Mouse (Mus musculus) megakaryocyte progenitor cell, adult 5-6 weeks (primary cell): ENCODE data around the gene Rab11fip3. TPM values are rescaled to one million over a fixed set of nuclear protein-coding genes. Genes with fewer than 3 reads are reported as not detected.
"Not testable (repeated sequence)": the region's sequence is repeated elsewhere in the genome, so short reads cannot be mapped to it uniquely, and the experiment has no call there.

Source experiments
- ATAC-seq: replicated peaks from 2 replicates; pipeline ENCODE4 v1.8.0; 2016; ENCODE audit warnings: mild to moderate bottlenecking, moderate TSS enrichment, inconsistent platforms; ENCODE audit not compliant: poor library complexity
- total RNA-seq, 2 experiments: library from RNA; stranded (forward) in 1 of 2; stranded (reverse) in 1 of 2; fragments of 157-497, 149-512 nt in 1 of 2; fragments of 200-1000 nt in 1 of 2; gene quantifications; 2 replicates each; pipeline versions ENCODE4 v1.2.3 to v1.2.4; 2015 to 2017

Rab11fip3 gene
- total RNA-seq, 2 experiments from 2014 or later: 0.69 to 0.83 TPM

GRCm38 (mm10) chr17:26042599-26043248 lies 26.6 kb downstream of the Rab11fip3 start:
- no peak for ATAC-seq

DNA sequence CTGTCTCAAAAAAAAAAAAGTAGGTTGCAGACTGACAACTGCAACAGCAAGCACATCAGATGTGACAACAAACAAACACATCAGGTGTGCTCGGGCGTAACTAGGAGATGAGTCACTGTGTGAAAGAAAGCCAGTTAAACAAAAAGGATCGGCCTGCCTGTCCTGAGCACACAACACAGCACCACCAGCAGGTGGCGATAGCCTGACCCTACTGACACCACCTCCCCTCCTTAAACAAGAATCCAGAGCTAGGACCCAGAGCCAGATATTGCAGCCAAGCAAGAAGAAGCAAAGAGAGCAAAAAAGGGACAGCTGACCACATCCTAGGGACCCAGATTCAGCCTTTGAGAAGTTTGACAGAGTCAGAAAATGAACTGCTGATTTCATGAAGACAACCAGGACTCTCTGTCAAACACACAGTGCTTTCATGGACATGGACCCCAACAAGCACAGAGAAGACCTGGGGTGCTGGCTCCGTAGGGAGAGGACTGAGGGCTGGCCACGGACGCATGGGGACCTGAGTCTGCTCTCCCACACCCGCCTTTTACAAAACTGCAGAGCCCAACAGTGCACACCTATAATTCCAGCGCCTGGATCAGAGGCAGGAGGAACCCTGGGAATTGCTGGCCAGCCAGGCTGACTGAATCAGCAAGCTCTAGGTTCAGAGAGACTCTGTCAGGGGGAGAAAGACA lies 28.1 kb downstream of the Rab11fip3 start:
- peak; percentile 90 for ATAC-seq

GRCm38 (mm10) chr17:26040711-26041110 lies 28.6 kb downstream of the Rab11fip3 start:
- not testable (repeated sequence) for ATAC-seq

DNA sequence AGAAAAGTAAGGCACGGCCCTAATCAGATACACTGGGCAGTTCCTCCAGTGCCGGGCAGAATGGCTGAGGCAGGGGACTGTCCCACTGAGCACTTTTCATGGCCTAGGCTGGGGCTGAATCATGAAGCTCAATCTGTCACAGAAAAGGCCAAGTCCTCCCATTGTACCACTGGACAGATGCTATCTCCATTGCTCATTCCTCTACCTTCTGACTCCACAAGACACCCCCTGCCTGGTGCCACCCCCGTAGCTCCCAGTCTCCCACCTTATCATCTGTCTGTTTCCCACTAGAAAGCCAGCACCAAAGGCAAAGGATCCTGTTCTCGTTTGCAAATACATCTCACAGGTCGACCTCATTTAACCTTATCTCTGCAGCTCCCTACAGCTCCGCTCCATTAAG lies 37.3 kb downstream of the Rab11fip3 start:
- ATAC-seq: no peak

- ATAC-seq: no peak
Observed at GRCm38 (mm10) chr17:26031583-26031982, 37.8 kb downstream of the Rab11fip3 start.

- no peak for ATAC-seq
Observed at GRCm38 (mm10) chr17:26028261-26028660, 41.1 kb downstream of the Rab11fip3 start.

- no peak for ATAC-seq
Observed at GRCm38 (mm10) chr17:26024674-26025073, 44.7 kb downstream of the Rab11fip3 start.

DNA sequence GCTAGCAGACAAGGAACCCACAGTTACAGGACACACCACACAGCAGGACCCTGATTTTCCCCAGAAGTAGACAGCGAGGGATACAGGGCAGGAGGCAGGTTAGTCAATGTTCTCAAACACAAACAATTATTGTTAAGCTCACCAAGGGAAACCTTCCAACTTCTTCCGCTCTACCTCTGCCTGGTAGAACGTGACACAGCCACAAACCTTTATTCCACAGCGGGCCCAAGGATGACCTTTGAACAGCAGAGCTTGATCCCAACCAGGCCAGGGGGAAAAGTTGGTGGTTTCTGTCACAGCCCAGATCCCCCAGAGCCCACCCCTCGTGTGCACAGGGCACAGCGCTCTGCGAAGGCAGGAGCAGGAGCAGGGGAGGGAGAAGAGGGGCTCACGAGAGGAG lies 45.4 kb downstream of the Rab11fip3 start:
- no peak for ATAC-seq

DNA sequence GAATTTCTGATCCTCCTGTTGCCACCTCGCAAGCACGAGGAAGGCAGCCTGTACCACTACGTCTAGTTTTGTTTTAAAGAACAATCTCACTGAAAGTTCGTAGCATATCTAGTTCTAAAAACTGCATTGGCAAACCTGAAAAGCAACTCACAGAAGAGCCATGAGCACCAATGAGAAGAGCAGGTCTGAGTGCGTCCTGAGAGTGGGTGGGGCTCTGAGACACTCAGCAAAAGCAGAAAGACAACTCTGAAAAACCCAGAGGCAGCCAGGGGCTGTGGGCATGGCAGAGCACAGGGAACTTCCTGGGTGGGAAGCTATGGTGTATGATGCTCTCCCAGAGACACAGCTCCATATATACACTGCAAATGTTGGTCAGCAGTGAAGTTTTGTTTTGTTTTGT lies 46.2 kb downstream of the Rab11fip3 start:
- ATAC-seq: no peak

- ATAC-seq: no peak
Observed at GRCm38 (mm10) chr17:26021728-26022341, 47.5 kb downstream of the Rab11fip3 start.

- no peak for ATAC-seq
Observed at GRCm38 (mm10) chr17:26020848-26021347, 48.5 kb downstream of the Rab11fip3 start.

- no peak for ATAC-seq
Observed at GRCm38 (mm10) chr17:26018388-26018787, 51.0 kb downstream of the Rab11fip3 start.

GRCm38 (mm10) chr17:26017949-26018348 lies 51.4 kb downstream of the Rab11fip3 start:
- ATAC-seq: no peak

DNA sequence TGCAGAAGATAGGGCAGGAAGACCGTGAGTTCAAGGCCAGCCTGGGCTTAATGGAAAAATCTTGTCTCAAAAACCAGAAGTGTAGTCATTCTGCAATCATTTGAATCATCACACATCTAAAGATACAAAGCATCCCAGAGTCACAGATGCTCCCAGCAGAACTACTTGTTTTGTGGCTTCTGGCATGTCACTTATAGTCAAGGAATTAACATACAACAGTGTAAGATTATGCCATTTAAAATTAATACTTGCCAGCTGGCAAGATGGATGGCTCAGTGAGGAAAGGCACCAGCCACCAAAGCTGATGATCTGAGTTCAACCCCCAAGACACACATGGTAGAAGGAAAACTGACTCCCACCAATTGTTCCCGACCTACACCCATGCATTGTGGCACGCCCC lies 52.3 kb downstream of the Rab11fip3 start:
- ATAC-seq: no peak

- ATAC-seq: no peak
Observed at GRCm38 (mm10) chr17:26013711-26014110, 55.6 kb downstream of the Rab11fip3 start.

GRCm38 (mm10) chr17:26011841-26012460 lies 57.4 kb downstream of the Rab11fip3 start:
- peak; percentile 95 for ATAC-seq

DNA sequence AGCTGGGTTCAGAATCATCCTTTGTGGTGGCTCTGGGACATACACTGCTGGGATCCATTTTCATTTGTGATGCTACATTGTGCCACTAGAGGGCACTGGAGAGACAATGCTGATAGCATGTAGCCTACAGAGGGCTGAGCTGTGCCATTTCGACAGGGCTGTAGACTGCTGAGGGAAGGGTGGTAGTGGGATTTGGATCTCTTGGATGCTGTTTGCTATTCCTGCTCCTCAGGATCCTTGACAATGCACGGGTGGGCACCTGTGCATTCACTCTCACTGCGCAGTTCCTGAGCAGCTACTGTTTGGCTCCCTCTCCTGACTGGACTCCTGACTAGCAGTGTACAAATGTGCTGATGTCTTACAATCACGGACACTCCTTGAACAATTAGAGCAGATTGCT lies 59.8 kb downstream of the Rab11fip3 start:
- peak; percentile 68 for ATAC-seq

DNA sequence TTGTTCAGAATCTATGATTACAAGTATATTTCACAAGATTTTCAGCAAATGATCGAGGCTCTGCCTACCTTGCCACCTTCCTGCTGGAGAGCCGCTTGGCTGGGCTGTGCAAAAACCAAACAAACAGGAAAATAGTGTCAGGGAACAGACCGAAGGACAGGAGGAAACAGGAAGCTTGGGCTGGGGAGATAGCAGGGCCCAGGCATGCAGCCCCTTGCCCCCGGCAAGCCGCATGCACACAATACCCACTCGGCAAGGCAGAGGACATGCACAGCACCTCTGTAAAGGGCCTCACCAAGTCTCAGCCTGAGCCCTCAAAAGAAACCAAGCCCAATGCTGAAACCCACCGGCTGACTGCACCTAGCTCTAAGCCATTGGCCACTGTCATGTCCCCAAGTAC lies 60.6 kb downstream of the Rab11fip3 start:
- ATAC-seq: no peak

GRCm38 (mm10) chr17:26008331-26008730 lies 61.0 kb downstream of the Rab11fip3 start:
- ATAC-seq: no peak

DNA sequence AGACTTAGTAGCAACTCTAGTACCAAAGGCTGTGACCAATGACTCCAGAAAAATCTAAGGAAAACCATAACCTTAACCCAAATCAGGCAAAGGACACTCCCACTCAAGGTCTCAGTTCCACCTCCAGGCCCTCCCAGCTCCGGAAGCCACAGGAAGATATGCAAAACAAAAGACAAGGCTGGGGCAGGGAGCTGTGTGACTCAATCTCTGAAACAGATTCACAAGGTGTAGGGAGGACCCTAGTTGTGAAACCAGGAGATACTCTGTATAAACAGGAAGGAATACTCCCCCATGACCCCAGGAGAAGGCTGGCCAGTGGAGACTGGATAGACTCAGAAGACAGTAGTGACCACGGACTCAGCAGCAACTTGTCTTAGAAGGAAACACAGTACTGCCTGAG lies 61.7 kb downstream of the Rab11fip3 start:
- 0 out of 2 replicates have a peak, but pooled peaks have one; percentile 13 for ATAC-seq

- ATAC-seq: no peak
Observed at GRCm38 (mm10) chr17:26005731-26006450, 63.5 kb downstream of the Rab11fip3 start.
